Mouse (Mus musculus) lung, postnatal 0 days (tissue): ENCODE measurements at regions not wholly inside any gene's neighbourhood (a gene's known extent, or its start where the extent isn't known, plus 50 kb on each side); places are given as distances from the start of the nearest gene placed in this dataset.

ENCODE experiments used
- CTCF ChIP-seq: IDR thresholded peaks from 2 replicates; pipeline ENCODE4 v1.5.1; 2016; ENCODE audit warnings: antibody characterized with exemption, mild to moderate bottlenecking
- EP300 ChIP-seq: IDR thresholded peaks from 2 replicates; pipeline ENCODE4 v1.6.1; 2016; ENCODE audit warnings: antibody characterized with exemption, mild to moderate bottlenecking, control low read depth

- TF ChIP-seq CTCF, result no peak
- no peak for TF ChIP-seq EP300
These were observed 205.9 kb upstream of the Nt5e start for GRCm38 (mm10) chr9:88120963-88121570.
